Mouse (Mus musculus) hindbrain, embryonic 11.5 days (tissue): ENCODE measurements around the gene Suco. TPM values are rescaled to one million over a fixed set of nuclear protein-coding genes. Genes with fewer than 3 reads are reported as not detected.

Source experiments
- ATAC-seq: fragments of 200-750 bp; cut with Nextera tagmentation; 2 replicates; pipeline ENCODE4 v1.8.0; 2017; ENCODE audit warnings: mild to moderate bottlenecking, moderate TSS enrichment, moderate library complexity; ENCODE audit not compliant: low FRiP score
- DNase-seq: peaks from one replicate; pipeline ENCODE4 v3.0.0-alpha.2; 2015; ENCODE audit warnings: low spot score
- H3K27ac ChIP-seq: fragments of 300-500 bp; sonication (generic); 2 replicates; pipeline ENCODE4 v1.5.1; 2014; ENCODE audit warnings: mild to moderate bottlenecking, low read depth, low read length
- H3K27me3 ChIP-seq: fragments of 300-500 bp; sonication (generic); 2 replicates; pipeline ENCODE4 v1.6.1; 2014; ENCODE audit warnings: mild to moderate bottlenecking, low read length, moderate library complexity, mixed read lengths; ENCODE audit not compliant: control insufficient read depth, insufficient read depth
- H3K36me3 ChIP-seq: fragments of 300-500 bp; sonication (generic); 2 replicates; pipeline ENCODE4 v1.6.1; 2014; ENCODE audit warnings: mild to moderate bottlenecking, low read length, moderate library complexity, mixed read lengths; ENCODE audit not compliant: control insufficient read depth, insufficient read depth
- H3K4me1 ChIP-seq: fragments of 300-500 bp; sonication (generic); replicated peaks from 2 replicates; pipeline ENCODE4 v1.6.1; 2014; ENCODE audit warnings: low read length, mixed read lengths; ENCODE audit not compliant: control insufficient read depth, insufficient read depth
- H3K4me2 ChIP-seq: fragments of 300-500 bp; sonication (generic); replicated peaks from 2 replicates; pipeline ENCODE4 v1.6.1; 2014; ENCODE audit warnings: mild to moderate bottlenecking, low read depth, low read length
- H3K4me3 ChIP-seq: fragments of 300-500 bp; sonication (generic); 2 replicates; pipeline ENCODE4 v1.5.1; 2014; ENCODE audit warnings: low read depth, low read length
- H3K9ac ChIP-seq: fragments of 300-500 bp; sonication (generic); 2 replicates; pipeline ENCODE4 v1.6.1; 2014; ENCODE audit warnings: low read depth, low read length
- H3K9me3 ChIP-seq: fragments of 300-500 bp; sonication (generic); 2 replicates; pipeline ENCODE4 v1.6.1; 2016; ENCODE audit warnings: low read length; ENCODE audit not compliant: control insufficient read depth
- WGBS: fragments of 180-500 bp; shearing (Covaris S2); extraction: QIAGEN DNeasy Blood & Tissue Kit; methylation state at CpG from one replicate; pipeline ENCODE4 v1.1.7; 2014; 5-methylcytosine and 5-hydroxymethylcytosine counted together
- polyA plus RNA-seq: library from polyadenylated mRNA; unstranded; fragments of >200 nt; fragmentation: Nextera tagmentation; extraction: Ambion mirVana; gene quantifications from 2 replicates; pipeline ENCODE4 v1.2.1, GENCODE M21; 2014

Suco gene
- polyA plus RNA-seq = 33.0 and 40.4 TPM in 2 replicates

- H3K4me3 ChIP-seq = peak within 1 kb of the TSS; percentile 77
- ATAC-seq = peak; percentile 99
- no peaks in the 10 kb centered on the region for H3K27me3 ChIP-seq
- H3K4me1 ChIP-seq = 0 out of 2 replicates have a peak, but pooled peaks cover 3% of the 10 kb centered on the region
- DNase-seq = peak; percentile 99
- peak within 1 kb of the TSS; percentile 93 for H3K9ac ChIP-seq
- peak within 1 kb of the TSS; percentile 64 for H3K4me2 ChIP-seq
- H3K9me3 ChIP-seq = no peaks in the 10 kb centered on the region
- no peaks in the 10 kb centered on the region for H3K36me3 ChIP-seq
- under 1% methylated on average over 64 of the region's 74 CpGs for WGBS
- peak within 1 kb of the TSS; percentile 98 for H3K27ac ChIP-seq
These were observed at the start of gene Suco for GRCm38 (mm10) chr1:161876553-161877447. Gene Suco, minus strand, starts transcription at chr1:161876682.

GRCm38 (mm10) chr1:161925281-161925805 is 48.9 kb upstream of the Suco start:
- DNase-seq (no peak), ATAC-seq (no peak)
- Histone ChIP-seq H3K4me3 (no peak overlapping the region), H3K4me2 (no peak overlapping the region), H3K36me3 (no peaks in the 10 kb centered on the region), H3K9ac (no peak overlapping the region), H3K27ac (no peak overlapping the region), H3K9me3 (no peaks in the 10 kb centered on the region), H3K4me1 (no peaks in the 10 kb centered on the region), H3K27me3 (no peaks in the 10 kb centered on the region)
- 93% methylated on average over 13 of the region's 13 CpGs for WGBS

GRCm38 (mm10) chr1:161924321-161924720 is 47.8 kb upstream of the Suco start:
- Histone ChIP-seq H3K9ac (no peak overlapping the region), H3K27ac (no peak overlapping the region), H3K4me2 (no peak overlapping the region), H3K9me3 (no peaks in the 10 kb centered on the region), H3K4me1 (no peaks in the 10 kb centered on the region), H3K4me3 (no peak overlapping the region), H3K36me3 (no peaks in the 10 kb centered on the region), H3K27me3 (no peaks in the 10 kb centered on the region)
- WGBS = 72% methylated on average over 3 of the region's 3 CpGs
- no peak for DNase-seq
- ATAC-seq = no peak

GRCm38 (mm10) chr1:161921928-161922327 is 45.4 kb upstream of the Suco start:
- no peak for ATAC-seq

GRCm38 (mm10) chr1:161920475-161921454 is 44.3 kb upstream of the Suco start:
- H3K4me3 ChIP-seq = no peak overlapping the region
- no peak overlapping the region for H3K9ac ChIP-seq
- no peak overlapping the region for H3K4me2 ChIP-seq
- no peaks in the 10 kb centered on the region for H3K9me3 ChIP-seq
- no peak overlapping the region for H3K27ac ChIP-seq
- no peak for ATAC-seq
- WGBS = 87% methylated on average over 9 of the region's 9 CpGs
- no peak for DNase-seq
- H3K27me3 ChIP-seq = no peaks in the 10 kb centered on the region
- no peaks in the 10 kb centered on the region for H3K36me3 ChIP-seq
- no peaks in the 10 kb centered on the region for H3K4me1 ChIP-seq

More at GRCm38 (mm10) chr1:161921928-161922327, 45.4 kb upstream of the Suco start:
- Histone ChIP-seq H3K9ac (no peak overlapping the region), H3K4me1 (no peaks in the 10 kb centered on the region), H3K27me3 (no peaks in the 10 kb centered on the region), H3K27ac (no peak overlapping the region), H3K4me3 (no peak overlapping the region), H3K36me3 (no peaks in the 10 kb centered on the region), H3K4me2 (no peak overlapping the region), H3K9me3 (no peaks in the 10 kb centered on the region)
- no peak for DNase-seq
- WGBS = 77% methylated on average over 6 of the region's 6 CpGs

GRCm38 (mm10) chr1:161919594-161919993 is 43.1 kb upstream of the Suco start:
- Histone ChIP-seq H3K27ac (no peak overlapping the region), H3K27me3 (no peaks in the 10 kb centered on the region), H3K4me2 (no peak overlapping the region), H3K4me1 (no peaks in the 10 kb centered on the region), H3K36me3 (no peaks in the 10 kb centered on the region), H3K9me3 (no peaks in the 10 kb centered on the region), H3K9ac (no peak overlapping the region), H3K4me3 (no peak overlapping the region)
- no peak for DNase-seq
- WGBS = 80% methylated on average over 2 of the region's 2 CpGs
- ATAC-seq = no peak

- DNase-seq (peak; percentile 10), ATAC-seq (no peak)
- Histone ChIP-seq H3K27me3 (no peaks in the 10 kb centered on the region), H3K4me3 (no peak overlapping the region), H3K9me3 (no peaks in the 10 kb centered on the region), H3K36me3 (no peaks in the 10 kb centered on the region), H3K27ac (no peak overlapping the region), H3K9ac (no peak overlapping the region), H3K4me1 (no peaks in the 10 kb centered on the region), H3K4me2 (no peak overlapping the region)
- WGBS = 54% methylated on average over 7 of the region's 7 CpGs
These were observed 42.3 kb upstream of the Suco start for GRCm38 (mm10) chr1:161918682-161919372.

GRCm38 (mm10) chr1:161917940-161918484 is 41.5 kb upstream of the Suco start:
- H3K9me3 ChIP-seq = no peaks in the 10 kb centered on the region
- H3K4me3 ChIP-seq = no peak overlapping the region
- H3K27ac ChIP-seq = no peak overlapping the region
- H3K4me2 ChIP-seq = no peak overlapping the region
- H3K36me3 ChIP-seq = no peaks in the 10 kb centered on the region
- no peak overlapping the region for H3K9ac ChIP-seq
- 89% methylated on average over 3 of the region's 3 CpGs for WGBS
- H3K27me3 ChIP-seq = no peaks in the 10 kb centered on the region
- H3K4me1 ChIP-seq = no peaks in the 10 kb centered on the region
- ATAC-seq (no peak), DNase-seq (no peak)
